Mouse (Mus musculus): Measurements from ENCODE around the gene Gm20937. TPM values are rescaled to one million over a fixed set of nuclear protein-coding genes. Genes with fewer than 3 reads are reported as not detected.
"Not testable (repeated sequence)": the region's sequence is repeated elsewhere in the genome, so short reads cannot be mapped to it uniquely, and the experiment has no call there.

Gene Gm20937
- polyA plus RNA-seq (2017; shearing (Covaris generic)) = not detected

DNA sequence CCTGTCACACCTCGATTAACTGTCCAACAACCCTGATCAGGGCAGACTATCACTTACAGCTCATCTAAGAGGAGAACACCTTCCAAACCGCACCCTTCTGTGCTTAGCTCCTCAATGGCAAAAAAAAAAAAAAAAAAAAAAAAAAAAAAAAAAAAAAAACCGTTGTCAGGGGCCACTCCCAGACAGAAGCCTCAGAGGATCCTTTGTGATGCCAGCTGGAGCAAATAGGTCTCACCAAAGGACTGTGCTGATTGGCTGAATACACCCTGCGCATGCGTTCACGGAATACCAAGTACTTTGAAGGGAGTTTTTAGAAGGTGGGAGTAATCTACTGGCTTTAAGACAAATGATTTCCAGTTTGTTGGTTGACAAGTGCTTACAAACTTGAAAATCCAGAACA is at the start of gene Gm20937:
Gene Gm20937 (minus strand): TSS at position 101 of the 400 bp plus-strand sequence.
- ATAC-seq = not testable (repeated sequence)

Other genes starting within 250 kb of the Gm20937 start
- not detected for gene Gm20816, start 243.1 kb upstream of the Gm20937 start, polyA plus RNA-seq (2017; shearing (Covaris generic))